Mouse (Mus musculus): ENCODE results near the gene Cfap99. TPM values are rescaled to one million over a fixed set of nuclear protein-coding genes. Genes with fewer than 3 reads are reported as not detected.

Gene Cfap99
- polyA plus RNA-seq, 1 experiment from 2014 or later = not detected

GRCm38 (mm10) chr5:34340246-34340645, 51.8 kb downstream of the Cfap99 start:
- Histone ChIP-seq H3K4me3 (ENCODE audit: low read length) (no peak overlapping the region), H3K27me3 (ENCODE audit: insufficient read depth, low read length) (no peaks in the 10 kb centered on the region), H3K9me3 (ENCODE audit: low read length) (no peaks in the 10 kb centered on the region), H3K9ac (replicated peaks; ENCODE audit: low read length) (no peak overlapping the region), H3K4me2 (replicated peaks; ENCODE audit: low read depth, low read length) (no peak overlapping the region), H3K36me3 (ENCODE audit: insufficient read depth, low read length) (peaks cover 14% of the 10 kb centered on the region), H3K4me1 (ENCODE audit: insufficient read depth, low read length) (peaks cover 21% of the 10 kb centered on the region), H3K27ac (ENCODE audit: low read length) (no peak overlapping the region)
- WGBS = 93% methylated on average over 6 of the region's 6 CpGs
- no peak for ATAC-seq (ENCODE audit: low FRiP score, low TSS enrichment)

GRCm38 (mm10) chr5:34352084-34352631, 63.8 kb downstream of the Cfap99 start:
- Histone ChIP-seq H3K9ac (replicated peaks; ENCODE audit: low read length) (no peak overlapping the region), H3K4me3 (ENCODE audit: low read length) (no peak overlapping the region), H3K4me2 (replicated peaks; ENCODE audit: low read depth, low read length) (no peak overlapping the region), H3K9me3 (ENCODE audit: low read length) (no peaks in the 10 kb centered on the region), H3K36me3 (ENCODE audit: insufficient read depth, low read length) (peaks cover 81% of the 10 kb centered on the region), H3K4me1 (ENCODE audit: insufficient read depth, low read length) (no peaks in the 10 kb centered on the region), H3K27ac (ENCODE audit: low read length) (no peak overlapping the region), H3K27me3 (ENCODE audit: insufficient read depth, low read length) (no peaks in the 10 kb centered on the region)
- no peak for ATAC-seq (ENCODE audit: low FRiP score, low TSS enrichment)
- 97% methylated on average over 3 of the region's 3 CpGs for WGBS

- Histone ChIP-seq H3K27ac (ENCODE audit: low read length) (no peak overlapping the region), H3K9me3 (ENCODE audit: low read length) (no peaks in the 10 kb centered on the region), H3K9ac (replicated peaks; ENCODE audit: low read length) (no peak overlapping the region), H3K4me3 (ENCODE audit: low read length) (no peak overlapping the region), H3K36me3 (ENCODE audit: insufficient read depth, low read length) (peaks cover 61% of the 10 kb centered on the region), H3K4me2 (replicated peaks; ENCODE audit: low read depth, low read length) (no peak overlapping the region), H3K27me3 (ENCODE audit: insufficient read depth, low read length) (no peaks in the 10 kb centered on the region), H3K4me1 (ENCODE audit: insufficient read depth, low read length) (no peaks in the 10 kb centered on the region)
- no peak for ATAC-seq (ENCODE audit: low FRiP score, low TSS enrichment)
- WGBS = 95% methylated on average over 3 of the region's 3 CpGs
Measured at GRCm38 (mm10) chr5:34360261-34360660, 71.9 kb downstream of the Cfap99 start.

- H3K9ac ChIP-seq (replicated peaks; ENCODE audit: low read length) = no peak overlapping the region
- no peak overlapping the region for H3K4me3 ChIP-seq (ENCODE audit: low read length)
- ATAC-seq (ENCODE audit: low FRiP score, low TSS enrichment) = no peak
- H3K36me3 ChIP-seq (ENCODE audit: insufficient read depth, low read length) = peaks cover 35% of the 10 kb centered on the region
- H3K4me2 ChIP-seq (replicated peaks; ENCODE audit: low read depth, low read length) = no peak overlapping the region
- no peaks in the 10 kb centered on the region for H3K27me3 ChIP-seq (ENCODE audit: insufficient read depth, low read length)
- H3K27ac ChIP-seq (ENCODE audit: low read length) = no peak overlapping the region
- H3K9me3 ChIP-seq (ENCODE audit: low read length) = no peaks in the 10 kb centered on the region
- no peaks in the 10 kb centered on the region for H3K4me1 ChIP-seq (ENCODE audit: insufficient read depth, low read length)
Measured at GRCm38 (mm10) chr5:34363115-34363514, 74.7 kb downstream of the Cfap99 start.

- H3K27me3 ChIP-seq (ENCODE audit: insufficient read depth, low read length) = no peaks in the 10 kb centered on the region
- H3K4me2 ChIP-seq (replicated peaks; ENCODE audit: low read depth, low read length) = peak overlapping the region; percentile 50
- H3K4me3 ChIP-seq (ENCODE audit: low read length) = peak overlapping the region; percentile 88
- H3K27ac ChIP-seq (ENCODE audit: low read length) = peak overlapping the region; percentile 88
- whole genome bisulfite sequencing = 65% methylated on average over 7 of the region's 7 CpGs
- peaks cover 21% of the 10 kb centered on the region for H3K4me1 ChIP-seq (ENCODE audit: insufficient read depth, low read length)
- no peaks in the 10 kb centered on the region for H3K9me3 ChIP-seq (ENCODE audit: low read length)
- peaks cover 3% of the 10 kb centered on the region; the same call in 1 of the 2 replicates for H3K36me3 ChIP-seq (ENCODE audit: insufficient read depth, low read length)
- ATAC-seq (ENCODE audit: low FRiP score, low TSS enrichment) = no peak
- peak overlapping the region; percentile 75 for H3K9ac ChIP-seq (replicated peaks; ENCODE audit: low read length)
Measured at GRCm38 (mm10) chr5:34368551-34369290, 80.3 kb downstream of the Cfap99 start.

GRCm38 (mm10) chr5:34369341-34370021, 81.1 kb downstream of the Cfap99 start, which contains the start of gene Fam193a:
Gene Fam193a, plus strand, starts transcription at chr5:34369933.
- Histone ChIP-seq H3K27me3 (ENCODE audit: insufficient read depth, low read length) (no peaks in the 10 kb centered on the region), H3K4me3 (ENCODE audit: low read length) (peak within 1 kb of the TSS; percentile 88), H3K4me2 (replicated peaks; ENCODE audit: low read depth, low read length) (peak within 1 kb of the TSS; percentile 90), H3K9ac (replicated peaks; ENCODE audit: low read length) (peak within 1 kb of the TSS; percentile 91), H3K4me1 (ENCODE audit: insufficient read depth, low read length) (peaks cover 21% of the 10 kb centered on the region), H3K36me3 (ENCODE audit: insufficient read depth, low read length) (peaks cover 3% of the 10 kb centered on the region; the same call in 1 of the 2 replicates), H3K9me3 (ENCODE audit: low read length) (no peaks in the 10 kb centered on the region), H3K27ac (ENCODE audit: low read length) (peak within 1 kb of the TSS; percentile 88)
- peak; percentile 100 for ATAC-seq (ENCODE audit: low FRiP score, low TSS enrichment)
- under 1% methylated on average over 48 of the region's 64 CpGs for WGBS

- Histone ChIP-seq H3K36me3 (ENCODE audit: insufficient read depth, low read length) (no peaks in the 10 kb centered on the region), H3K4me2 (replicated peaks; ENCODE audit: low read depth, low read length) (peak overlapping the region; percentile 90), H3K9me3 (ENCODE audit: low read length) (no peaks in the 10 kb centered on the region), H3K9ac (replicated peaks; ENCODE audit: low read length) (peak overlapping the region; percentile 91), H3K27ac (ENCODE audit: low read length) (peak overlapping the region; percentile 65), H3K4me3 (ENCODE audit: low read length) (peak overlapping the region; percentile 88), H3K4me1 (ENCODE audit: insufficient read depth, low read length) (peaks cover 21% of the 10 kb centered on the region), H3K27me3 (ENCODE audit: insufficient read depth, low read length) (no peaks in the 10 kb centered on the region)
- no peak for ATAC-seq (ENCODE audit: low FRiP score, low TSS enrichment)
- WGBS = 1% methylated on average over 43 of the region's 114 CpGs
Measured at GRCm38 (mm10) chr5:34370022-34370823, 81.8 kb downstream of the Cfap99 start.

GRCm38 (mm10) chr5:34370840-34371239, 82.4 kb downstream of the Cfap99 start:
- Histone ChIP-seq H3K36me3 (ENCODE audit: insufficient read depth, low read length) (no peaks in the 10 kb centered on the region), H3K27me3 (ENCODE audit: insufficient read depth, low read length) (no peaks in the 10 kb centered on the region), H3K4me3 (ENCODE audit: low read length) (peak overlapping the region; percentile 88), H3K4me1 (ENCODE audit: insufficient read depth, low read length) (peaks cover 21% of the 10 kb centered on the region), H3K9ac (replicated peaks; ENCODE audit: low read length) (peak overlapping the region; percentile 91), H3K9me3 (ENCODE audit: low read length) (no peaks in the 10 kb centered on the region), H3K27ac (ENCODE audit: low read length) (no peak overlapping the region), H3K4me2 (replicated peaks; ENCODE audit: low read depth, low read length) (peak overlapping the region; percentile 90)
- 24% methylated on average over 8 of the region's 8 CpGs for WGBS
- ATAC-seq (ENCODE audit: low FRiP score, low TSS enrichment) = no peak

GRCm38 (mm10) chr5:34372141-34372540, 83.7 kb downstream of the Cfap99 start:
- Histone ChIP-seq H3K4me2 (replicated peaks; ENCODE audit: low read depth, low read length) (no peak overlapping the region), H3K36me3 (ENCODE audit: insufficient read depth, low read length) (no peaks in the 10 kb centered on the region), H3K9me3 (ENCODE audit: low read length) (no peaks in the 10 kb centered on the region), H3K9ac (replicated peaks; ENCODE audit: low read length) (no peak overlapping the region), H3K4me1 (ENCODE audit: insufficient read depth, low read length) (peaks cover 21% of the 10 kb centered on the region), H3K4me3 (ENCODE audit: low read length) (no peak overlapping the region), H3K27me3 (ENCODE audit: insufficient read depth, low read length) (no peaks in the 10 kb centered on the region), H3K27ac (ENCODE audit: low read length) (no peak overlapping the region)
- ATAC-seq (ENCODE audit: low FRiP score, low TSS enrichment) = no peak
